Mouse (Mus musculus): ENCODE data around the gene Cdrt4. TPM values are rescaled to one million over a fixed set of nuclear protein-coding genes. Genes with fewer than 3 reads are reported as not detected.

The Cdrt4 gene
- polyA plus RNA-seq, 1 experiment from 2014 or later: not detected

- Histone ChIP-seq H3K9ac (replicated peaks) (no peak overlapping the region), H3K4me1 (0 out of 2 replicates have a peak, but pooled peaks cover 5% of the 10 kb centered on the region), H3K36me3 (no peaks in the 10 kb centered on the region), H3K27me3 (no peaks in the 10 kb centered on the region), H3K27ac (replicated peaks) (no peak overlapping the region), H3K4me3 (no peak overlapping the region), H3K9me3 (no peaks in the 10 kb centered on the region), H3K4me2 (replicated peaks) (no peak overlapping the region)
- ATAC-seq (ENCODE audit: low FRiP score, low read depth): no peak
- 90% methylated on average over 9 of the region's 9 CpGs for WGBS
Observed at GRCm38 (mm10) chr11:63026651-63027141, 75.7 kb downstream of the Cdrt4 start.

DNA sequence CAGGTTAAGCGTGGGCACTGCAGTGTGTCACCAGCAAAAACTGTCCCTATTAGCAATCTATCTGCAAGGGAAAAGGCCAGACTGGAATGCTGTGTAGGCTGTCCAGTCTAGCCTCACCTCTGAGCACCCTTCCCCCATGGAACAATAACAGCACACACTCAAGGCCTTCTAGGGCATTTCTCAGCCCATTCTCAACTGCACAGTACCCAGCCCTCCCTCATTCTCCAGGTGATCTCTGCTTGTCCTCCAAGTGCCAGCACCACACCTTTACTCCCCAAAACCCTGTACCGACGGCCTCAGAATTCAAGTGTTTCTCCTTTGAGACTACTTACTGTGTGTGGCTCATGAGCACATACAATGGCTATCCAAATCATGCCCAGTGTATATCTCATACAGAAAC, 77.1 kb downstream of the Cdrt4 start:
- H3K36me3 ChIP-seq: no peaks in the 10 kb centered on the region
- no peak overlapping the region for H3K9ac ChIP-seq (replicated peaks)
- 87% methylated on average over 3 of the region's 3 CpGs for WGBS
- no peak overlapping the region for H3K4me3 ChIP-seq
- H3K4me1 ChIP-seq: 0 out of 2 replicates have a peak, but pooled peaks cover 5% of the 10 kb centered on the region
- no peak for ATAC-seq (ENCODE audit: low FRiP score, low read depth)
- no peaks in the 10 kb centered on the region for H3K27me3 ChIP-seq
- peaks cover 4% of the 10 kb centered on the region; the same call in 1 of the 2 replicates for H3K9me3 ChIP-seq
- H3K27ac ChIP-seq (replicated peaks): no peak overlapping the region
- no peak overlapping the region for H3K4me2 ChIP-seq (replicated peaks)

- Histone ChIP-seq H3K27me3 (no peaks in the 10 kb centered on the region), H3K4me2 (replicated peaks) (no peak overlapping the region), H3K27ac (replicated peaks) (no peak overlapping the region), H3K9me3 (peaks cover 4% of the 10 kb centered on the region; the same call in 1 of the 2 replicates), H3K4me1 (0 out of 2 replicates have a peak, but pooled peaks cover 5% of the 10 kb centered on the region), H3K36me3 (no peaks in the 10 kb centered on the region), H3K9ac (replicated peaks) (no peak overlapping the region), H3K4me3 (no peak overlapping the region)
- 50% methylated on average over 4 of the region's 4 CpGs for WGBS
- ATAC-seq (ENCODE audit: low FRiP score, low read depth): no peak
Observed at GRCm38 (mm10) chr11:63029148-63029714, 78.2 kb downstream of the Cdrt4 start.

DNA sequence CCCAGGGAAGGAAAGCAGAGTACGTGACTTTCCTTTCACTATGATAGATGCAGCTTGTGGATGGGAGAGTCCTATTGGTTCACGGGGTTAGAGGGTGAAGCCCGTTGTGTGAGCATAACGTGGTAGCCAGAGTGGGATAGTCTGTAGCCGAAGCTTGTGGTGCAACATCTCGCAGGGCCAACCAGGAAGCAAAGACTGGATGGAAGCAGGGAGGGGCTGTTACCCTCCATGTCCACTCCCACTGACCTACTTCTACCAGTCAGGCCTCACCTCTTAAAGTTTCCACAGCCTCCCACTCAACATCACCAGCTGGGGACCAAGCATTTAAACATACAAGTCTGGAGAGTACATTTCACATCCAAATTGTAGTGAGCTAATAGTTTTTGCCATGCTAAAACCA, 78.7 kb downstream of the Cdrt4 start:
- no peak for ATAC-seq (ENCODE audit: low FRiP score, low read depth)
- 89% methylated on average over 6 of the region's 6 CpGs for WGBS
- H3K27ac ChIP-seq (replicated peaks): no peak overlapping the region

DNA sequence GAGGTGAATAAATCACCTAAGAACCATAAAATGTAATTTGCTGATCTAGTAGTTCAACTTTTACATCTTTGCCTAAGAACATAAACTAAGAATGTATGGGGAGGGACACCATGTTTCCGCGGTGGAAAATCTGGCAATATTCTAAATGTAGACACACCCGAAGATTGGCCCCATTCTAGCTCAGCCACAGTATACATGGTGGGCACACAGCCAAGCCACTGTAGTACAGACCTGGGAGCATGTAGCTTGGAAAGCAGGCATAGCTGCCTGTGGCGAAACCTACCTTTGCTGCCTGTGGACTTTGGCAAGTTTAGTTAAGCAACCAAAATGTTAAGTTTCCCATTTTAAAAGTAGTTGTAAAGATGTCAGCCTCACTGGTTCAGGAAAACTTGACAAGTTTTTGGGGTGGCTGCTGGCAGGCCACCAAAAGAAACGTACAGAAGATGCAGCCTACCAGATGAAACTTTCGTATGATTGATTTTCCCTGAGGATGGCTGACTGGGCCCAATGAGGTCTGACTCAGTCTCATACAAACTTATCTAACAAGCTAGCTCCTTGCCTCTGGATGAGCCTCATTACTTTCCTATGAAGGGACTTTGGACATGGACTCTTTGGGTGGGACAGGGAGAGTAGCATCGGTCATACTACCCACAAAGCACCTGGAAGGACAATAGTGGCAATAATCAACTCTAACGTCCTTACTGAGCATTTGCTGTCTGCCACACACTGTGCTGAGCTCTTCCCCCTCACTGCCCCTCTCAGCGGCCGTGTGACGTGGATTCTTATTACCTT, 84.6 kb downstream of the Cdrt4 start:
- H3K27me3 ChIP-seq: no peaks in the 10 kb centered on the region
- no peaks in the 10 kb centered on the region for H3K36me3 ChIP-seq
- no peak overlapping the region for H3K9ac ChIP-seq (replicated peaks)
- no peak for ATAC-seq (ENCODE audit: low FRiP score, low read depth)
- H3K4me2 ChIP-seq (replicated peaks): no peak overlapping the region
- WGBS: 85% methylated on average over 11 of the region's 11 CpGs
- H3K9me3 ChIP-seq: peaks cover 4% of the 10 kb centered on the region; the same call in 1 of the 2 replicates
- H3K4me3 ChIP-seq: no peak overlapping the region
- H3K27ac ChIP-seq (replicated peaks): no peak overlapping the region
- H3K4me1 ChIP-seq: 0 out of 2 replicates have a peak, but pooled peaks cover 4% of the 10 kb centered on the region

More for the DNA sequence above, 78.7 kb downstream of the Cdrt4 start:
- no peak overlapping the region for H3K9ac ChIP-seq (replicated peaks)
- H3K4me3 ChIP-seq: no peak overlapping the region
- H3K36me3 ChIP-seq: no peaks in the 10 kb centered on the region
- H3K4me2 ChIP-seq (replicated peaks): no peak overlapping the region
- H3K9me3 ChIP-seq: peaks cover 4% of the 10 kb centered on the region; the same call in 1 of the 2 replicates
- H3K27me3 ChIP-seq: no peaks in the 10 kb centered on the region
- H3K4me1 ChIP-seq: 0 out of 2 replicates have a peak, but pooled peaks cover 5% of the 10 kb centered on the region

GRCm38 (mm10) chr11:63040002-63040661, 89.1 kb downstream of the Cdrt4 start:
- Histone ChIP-seq H3K4me2 (replicated peaks) (no peak overlapping the region), H3K4me1 (0 out of 2 replicates have a peak, but pooled peaks cover 4% of the 10 kb centered on the region), H3K9ac (replicated peaks) (no peak overlapping the region), H3K4me3 (no peak overlapping the region), H3K9me3 (no peaks in the 10 kb centered on the region), H3K27me3 (no peaks in the 10 kb centered on the region), H3K36me3 (no peaks in the 10 kb centered on the region), H3K27ac (replicated peaks) (no peak overlapping the region)
- no peak for ATAC-seq (ENCODE audit: low FRiP score, low read depth)
- 69% methylated on average over 12 of the region's 12 CpGs for WGBS

Other genes starting within 250 kb of the Cdrt4 start
- gene Zfp287, start 219.3 kb upstream of the Cdrt4 start, polyA plus RNA-seq (2016; fragmentation: Nextera tagmentation; extraction: Ambion mirVana): 20.4 and 21.1 TPM in 2 replicates
- not detected in 2 replicates for gene Gm10428, start 198.1 kb upstream of the Cdrt4 start, polyA plus RNA-seq (2016; fragmentation: Nextera tagmentation; extraction: Ambion mirVana)
- 31.8 and 34.0 TPM in 2 replicates for gene Zfp286, start 161.7 kb upstream of the Cdrt4 start, polyA plus RNA-seq (2016; fragmentation: Nextera tagmentation; extraction: Ambion mirVana)
- 4.5 and 6.1 TPM in 2 replicates for gene Trim16, start 131.0 kb upstream of the Cdrt4 start, polyA plus RNA-seq (2016; fragmentation: Nextera tagmentation; extraction: Ambion mirVana)
- 0.45 and 0.64 TPM in 2 replicates for gene Fbxw10, start 104.1 kb upstream of the Cdrt4 start, polyA plus RNA-seq (2016; fragmentation: Nextera tagmentation; extraction: Ambion mirVana)
- gene Tvp23b, start 71.7 kb upstream of the Cdrt4 start, polyA plus RNA-seq (2016; fragmentation: Nextera tagmentation; extraction: Ambion mirVana): 45.1 and 46.1 TPM in 2 replicates
- gene Tekt3, start 110.5 kb downstream of the Cdrt4 start, polyA plus RNA-seq (2016; fragmentation: Nextera tagmentation; extraction: Ambion mirVana): not detected in 2 replicates
- gene Pmp22, start 177.8 kb downstream of the Cdrt4 start, polyA plus RNA-seq (2016; fragmentation: Nextera tagmentation; extraction: Ambion mirVana): 29.8 and 41.6 TPM in 2 replicates

All from midbrain, embryonic 12.5 days (tissue).